ENCODE assay signal across 8 mouse cellular contexts in genomic region chr14:120831847-120832613, GRCm38 (mm10).
DNase-seq lines count a peak whose midpoint lies in the region; ATAC-seq and TF ChIP-seq lines count a peak whose summit lies in the region.

No protein-coding gene starts in this region.

- TF ChIP-seq CTCF in heart, postnatal 0 days (IDR thresholded peaks at IDR 0.05; ENCODE audit: low read depth), result peak; percentile 97
- TF ChIP-seq CTCF in testis, adult 2 months (IDR thresholded peaks at IDR 0.05; ENCODE audit: control insufficient read depth, insufficient read depth, insufficient replicate concordance, low read depth, low read length), result peak; percentile 97

- no peak for TF ChIP-seq POLR2A in testis, adult 2 months (IDR thresholded peaks at IDR 0.05; ENCODE audit: control insufficient read depth, low read depth, low read length)

- H3K27me3 ChIP-seq in forebrain, embryonic 12.5 days, result peaks cover 4% of the 10 kb centered on the region; the same call in 1 of the 2 replicates
- H3K27me3 ChIP-seq in heart, postnatal 0 days (ENCODE audit: control insufficient read depth, insufficient read depth, low read length), result no peaks in the 10 kb centered on the region
- H3K27me3 ChIP-seq in liver, embryonic 16.5 days (ENCODE audit: control insufficient read depth, insufficient read depth, low read depth, low read length), result no peaks in the 10 kb centered on the region
- no peaks in the 10 kb centered on the region for H3K27me3 ChIP-seq in neural tube, embryonic 13.5 days
- no peaks in the 10 kb centered on the region for H3K27me3 ChIP-seq in testis, adult 2 months (ENCODE audit: control insufficient read depth, insufficient read depth, low read length)

- peaks cover 12% of the 10 kb centered on the region for H3K4me1 ChIP-seq in forebrain, embryonic 12.5 days
- peaks cover 8% of the 10 kb centered on the region; the same call in 1 of the 2 replicates for H3K4me1 ChIP-seq in heart, postnatal 0 days (ENCODE audit: control insufficient read depth, insufficient read depth)
- H3K4me1 ChIP-seq in liver, embryonic 16.5 days (ENCODE audit: control insufficient read depth, low read depth, low read length), result no peaks in the 10 kb centered on the region; the same call in 1 of the 2 replicates
- peaks cover 19% of the 10 kb centered on the region for H3K4me1 ChIP-seq in neural tube, embryonic 13.5 days (replicated peaks)
- H3K4me1 ChIP-seq in testis, adult 2 months (ENCODE audit: control insufficient read depth, insufficient read depth, low read length), result peaks cover 6% of the 10 kb centered on the region

- H3K4me3 ChIP-seq in forebrain, embryonic 12.5 days (replicated peaks), result peak overlapping the region; percentile 13; the same call in 1 of the 2 replicates
- H3K4me3 ChIP-seq in heart, postnatal 0 days (ENCODE audit: low read depth, low read length), result peak overlapping the region; percentile 45
- peak overlapping the region; percentile 46 for H3K4me3 ChIP-seq in liver, embryonic 16.5 days (ENCODE audit: low read depth, low read length)
- peak overlapping the region; percentile 25 for H3K4me3 ChIP-seq in neural tube, embryonic 13.5 days
- H3K4me3 ChIP-seq in testis, adult 2 months (ENCODE audit: control insufficient read depth, low read depth, low read length), result peak overlapping the region; percentile 69

- H3K27ac ChIP-seq in forebrain, embryonic 12.5 days, result no peak overlapping the region
- H3K27ac ChIP-seq in heart, postnatal 0 days (ENCODE audit: low read depth), result peak overlapping the region; percentile 93
- H3K27ac ChIP-seq in liver, embryonic 16.5 days (ENCODE audit: low read length), result peak overlapping the region; percentile 72
- H3K27ac ChIP-seq in neural tube, embryonic 13.5 days (replicated peaks), result 0 out of 2 replicates have a peak overlapping the region, but pooled peaks have one; percentile 2
- peak overlapping the region; percentile 22; the same call in 1 of the 2 replicates for H3K27ac ChIP-seq in testis, adult 2 months (ENCODE audit: control insufficient read depth, insufficient read depth, low read depth, low read length)

- H3K9me3 ChIP-seq in forebrain, embryonic 12.5 days, result no peaks in the 10 kb centered on the region
- H3K9me3 ChIP-seq in heart, postnatal 0 days (replicated peaks; ENCODE audit: control insufficient read depth, low read length), result no peaks in the 10 kb centered on the region
- H3K9me3 ChIP-seq in liver, embryonic 16.5 days (replicated peaks; ENCODE audit: control insufficient read depth, low read length), result no peaks in the 10 kb centered on the region
- no peaks in the 10 kb centered on the region for H3K9me3 ChIP-seq in neural tube, embryonic 13.5 days

- peak; percentile 76 to 82 for DNase-seq in CD8-positive naive resting alpha-beta T cell, adult 2 months (ENCODE audit: low read depth in 2 of 2, low spot score in 2 of 2)
- DNase-seq in c-Kit-positive CD71-negative TER-119-negative erythroid progenitor cells, embryonic 14.5 days (ENCODE audit: low read depth), result peak; percentile 86
- DNase-seq in heart, postnatal 0 days (ENCODE audit: low spot score), result peak; percentile 89
- peak; percentile 96 for DNase-seq in kidney, postnatal 4 days

- peak overlapping the region; percentile 13; the same call in 1 of the 2 replicates for H3K9ac ChIP-seq in forebrain, embryonic 12.5 days
- peak overlapping the region; percentile 53; the same call in 1 of the 2 replicates for H3K9ac ChIP-seq in heart, postnatal 0 days (replicated peaks; ENCODE audit: low read depth, low read length)
- H3K9ac ChIP-seq in liver, embryonic 16.5 days (ENCODE audit: low read depth, low read length), result 0 out of 2 replicates have a peak overlapping the region, but pooled peaks have one; percentile 9
- H3K9ac ChIP-seq in neural tube, embryonic 13.5 days, result peak overlapping the region; percentile 49; the same call in 1 of the 2 replicates

- WGBS in forebrain, embryonic 12.5 days, result 14% methylated on average over 23 of the region's 23 CpGs
- 3% methylated on average over 23 of the region's 23 CpGs for WGBS in heart, postnatal 0 days
- WGBS in liver, embryonic 16.5 days (ENCODE audit: insufficient replicate concordance), result 3% methylated on average over 23 of the region's 23 CpGs
- WGBS in neural tube, embryonic 13.5 days, result 7% methylated on average over 23 of the region's 23 CpGs

- TF ChIP-seq EP300 in heart, postnatal 0 days (IDR thresholded peaks at IDR 0.05; ENCODE audit: low read depth), result no peak

- no peaks in the 10 kb centered on the region for H3K36me3 ChIP-seq in forebrain, embryonic 12.5 days (replicated peaks)
- H3K36me3 ChIP-seq in heart, postnatal 0 days (replicated peaks; ENCODE audit: control insufficient read depth, insufficient read depth, low read length), result no peaks in the 10 kb centered on the region
- no peaks in the 10 kb centered on the region for H3K36me3 ChIP-seq in liver, embryonic 16.5 days (ENCODE audit: control insufficient read depth, insufficient read depth)
- no peaks in the 10 kb centered on the region for H3K36me3 ChIP-seq in neural tube, embryonic 13.5 days
- no peaks in the 10 kb centered on the region for H3K36me3 ChIP-seq in testis, adult 2 months (ENCODE audit: control insufficient read depth, insufficient read depth, low read length)

- peak overlapping the region; percentile 52 for H3K4me2 ChIP-seq in forebrain, embryonic 12.5 days
- H3K4me2 ChIP-seq in heart, postnatal 0 days (ENCODE audit: low read depth, low read length), result peak overlapping the region; percentile 60
- H3K4me2 ChIP-seq in liver, embryonic 16.5 days (ENCODE audit: low read depth, low read length), result peak overlapping the region; percentile 52
- H3K4me2 ChIP-seq in neural tube, embryonic 13.5 days, result peak overlapping the region; percentile 54

- ATAC-seq in forebrain, embryonic 12.5 days (ENCODE audit: low FRiP score), result peak; percentile 80
- ATAC-seq in heart, postnatal 0 days (ENCODE audit: insufficient read depth, low read depth), result peak; percentile 86
- peak; percentile 89 for ATAC-seq in liver, embryonic 16.5 days (ENCODE audit: low read depth)
- peak; percentile 82; the same call in 1 of the 2 replicates for ATAC-seq in neural tube, embryonic 13.5 days (ENCODE audit: low read depth)

Comparison
In these comparisons a context has a peak if more than half of its experiments do, and no peak if none do; other contexts are left out.
1. H3K4me3 ChIP-seq: peak in every context shown above with its lines; median percentile 69 in testis, adult 2 months; 46 in liver, embryonic 16.5 days; 45 in heart, postnatal 0 days; 25 in neural tube, embryonic 13.5 days; 13 in forebrain, embryonic 12.5 days.